Mouse (Mus musculus) kidney, adult 2 months (tissue): Measurements from ENCODE around the gene Acsl3. TPM values are rescaled to one million over a fixed set of nuclear protein-coding genes. Genes with fewer than 3 reads are reported as not detected.

ENCODE experiments used
- DNase-seq: peaks from one replicate; pipeline ENCODE4 v3.0.0; 2021
- H3K27ac ChIP-seq: fragments of 200-500 bp; 2 replicates; pipeline ENCODE4 v1.5.1; 2012; ENCODE audit warnings: low read depth, low read length, control low read depth, inconsistent platforms; ENCODE audit not compliant: insufficient read depth
- H3K27me3 ChIP-seq: fragments of 200-500 bp; replicated peaks from 2 replicates; pipeline ENCODE4 v1.6.1; 2012; ENCODE audit warnings: mild to moderate bottlenecking, moderate library complexity, low read length, inconsistent platforms; ENCODE audit not compliant: control insufficient read depth, insufficient read depth
- H3K36me3 ChIP-seq: fragments of 200-500 bp; 2 replicates; pipeline ENCODE4 v1.6.1; 2012; ENCODE audit warnings: mild to moderate bottlenecking, moderate library complexity, low read length, inconsistent platforms; ENCODE audit not compliant: control insufficient read depth, insufficient read depth
- H3K4me1 ChIP-seq: fragments of 200-500 bp; 2 replicates; pipeline ENCODE4 v1.6.1; 2011; ENCODE audit warnings: low read length; ENCODE audit not compliant: control insufficient read depth, insufficient read depth
- H3K4me3 ChIP-seq: fragments of 200-500 bp; 2 replicates; pipeline ENCODE4 v1.5.1; 2011; ENCODE audit warnings: mild to moderate bottlenecking, low read depth, low read length, control low read depth; ENCODE audit not compliant: insufficient read depth
- CTCF ChIP-seq: fragments of 200-500 bp; conservative IDR thresholded peaks from 2 replicates; pipeline ENCODE4 v1.5.1; 2011; ENCODE audit warnings: low read depth, mild to moderate bottlenecking, control low read depth, low read length, moderate library complexity, mixed read lengths; ENCODE audit not compliant: insufficient read depth, insufficient read length
- POLR2A ChIP-seq: fragments of 200-500 bp; IDR thresholded peaks from one replicate; pipeline ENCODE4 v1.6.1; 2011; ENCODE audit warnings: low read depth, low read length, control low read depth
- WGBS: fragments of 180-500 bp; shearing (Covaris S2); methylation state at CpG from one replicate; pipeline ENCODE4 v1.1.7; 2018; 5-methylcytosine and 5-hydroxymethylcytosine counted together
- polyA plus RNA-seq: library from polyadenylated mRNA; depleted of rRNA; stranded (reverse); fragments of >200 nt; gene quantifications from 2 replicates; pipeline ENCODE4 v1.2.3, GENCODE M21; 2012; rRNA removed

The Acsl3 gene
- 7.3 and 12.9 TPM in 2 replicates for polyA plus RNA-seq

- 1% methylated on average over 104 of the region's 104 CpGs for WGBS
- Histone ChIP-seq H3K36me3 (no peaks in the 10 kb centered on the region), H3K27ac (peak within 1 kb of the TSS; percentile 65), H3K4me1 (peaks cover 17% of the 10 kb centered on the region), H3K27me3 (no peaks in the 10 kb centered on the region), H3K4me3 (peak within 1 kb of the TSS; percentile 93)
- DNase-seq = peak; percentile 99
- no peak for TF ChIP-seq CTCF
- peak; percentile 96 for TF ChIP-seq POLR2A
Observed at GRCm38 (mm10) chr1:78657671-78658440, at the start of gene Acsl3, which contains the start of gene Utp14b. TSS of gene Acsl3 (plus strand) at chr1:78657825. TSS of gene Utp14b (plus strand) at chr1:78658038.

GRCm38 (mm10) chr1:78609134-78609907 is 48.3 kb upstream of the Acsl3 start:
- Histone ChIP-seq H3K4me1 (no peaks in the 10 kb centered on the region), H3K4me3 (no peak overlapping the region), H3K27ac (no peak overlapping the region), H3K27me3 (no peaks in the 10 kb centered on the region), H3K36me3 (no peaks in the 10 kb centered on the region)
- DNase-seq = no peak
- no peak for TF ChIP-seq POLR2A
- no peak for TF ChIP-seq CTCF
- 53% methylated on average over 12 of the region's 12 CpGs for WGBS

DNA sequence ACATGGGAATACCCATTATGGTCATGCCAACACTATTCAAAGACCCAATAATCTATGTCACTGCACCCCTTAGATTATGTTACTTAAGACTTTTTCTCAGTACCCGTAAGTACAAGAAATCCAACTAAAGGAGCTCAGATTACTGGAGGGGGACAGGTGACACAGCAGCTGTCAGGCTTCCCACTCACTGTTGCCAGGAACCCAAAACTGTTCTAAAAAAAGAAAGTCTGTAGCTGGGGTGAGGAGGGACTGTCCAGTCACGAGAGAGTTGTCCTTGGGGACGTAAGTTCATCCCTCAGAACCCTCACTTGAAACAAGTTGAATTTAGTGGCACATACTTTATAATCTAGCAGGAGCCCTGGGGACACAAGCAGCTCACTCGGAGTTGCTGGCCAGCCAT is 46.6 kb upstream of the Acsl3 start:
- H3K27me3 ChIP-seq = no peaks in the 10 kb centered on the region
- no peak overlapping the region for H3K4me3 ChIP-seq
- H3K4me1 ChIP-seq = no peaks in the 10 kb centered on the region
- DNase-seq = no peak
- 61% methylated on average over 4 of the region's 4 CpGs for WGBS
- no peaks in the 10 kb centered on the region for H3K36me3 ChIP-seq
- no peak overlapping the region for H3K27ac ChIP-seq
- TF ChIP-seq POLR2A (no peak), CTCF (no peak)

DNA sequence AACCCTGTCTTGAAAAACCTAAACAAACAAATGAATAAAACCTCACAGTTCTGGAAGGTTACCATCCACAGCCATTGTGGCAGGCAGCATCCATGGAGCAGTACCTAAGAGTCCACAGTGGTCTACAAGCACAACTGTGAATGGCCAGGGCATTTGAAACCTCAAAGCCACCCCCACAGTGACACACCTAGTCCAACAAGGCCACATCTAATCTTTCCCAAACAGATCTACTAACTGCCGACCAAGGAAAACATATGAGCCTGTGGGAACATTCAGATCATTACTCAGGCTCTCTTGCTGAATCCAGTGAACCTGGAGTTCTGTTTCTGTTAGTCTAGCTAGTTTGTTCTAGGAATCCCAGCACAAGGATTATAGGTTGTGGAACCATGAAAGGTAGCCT is 44.7 kb upstream of the Acsl3 start:
- Histone ChIP-seq H3K27ac (no peak overlapping the region), H3K36me3 (no peaks in the 10 kb centered on the region), H3K4me1 (no peaks in the 10 kb centered on the region), H3K27me3 (no peaks in the 10 kb centered on the region), H3K4me3 (no peak overlapping the region)
- DNase-seq = no peak
- no peak for TF ChIP-seq CTCF
- no peak for TF ChIP-seq POLR2A
- WGBS = 82% methylated on average over 1 of the region's 1 CpGs

GRCm38 (mm10) chr1:78624352-78624751 is 33.3 kb upstream of the Acsl3 start:
- no peak overlapping the region for H3K4me3 ChIP-seq
- H3K4me1 ChIP-seq = no peaks in the 10 kb centered on the region
- no peaks in the 10 kb centered on the region for H3K36me3 ChIP-seq
- DNase-seq = no peak
- TF ChIP-seq CTCF = no peak
- TF ChIP-seq POLR2A = no peak
- H3K27me3 ChIP-seq = no peaks in the 10 kb centered on the region
- WGBS = 89% methylated on average over 2 of the region's 2 CpGs
- H3K27ac ChIP-seq = no peak overlapping the region

DNA sequence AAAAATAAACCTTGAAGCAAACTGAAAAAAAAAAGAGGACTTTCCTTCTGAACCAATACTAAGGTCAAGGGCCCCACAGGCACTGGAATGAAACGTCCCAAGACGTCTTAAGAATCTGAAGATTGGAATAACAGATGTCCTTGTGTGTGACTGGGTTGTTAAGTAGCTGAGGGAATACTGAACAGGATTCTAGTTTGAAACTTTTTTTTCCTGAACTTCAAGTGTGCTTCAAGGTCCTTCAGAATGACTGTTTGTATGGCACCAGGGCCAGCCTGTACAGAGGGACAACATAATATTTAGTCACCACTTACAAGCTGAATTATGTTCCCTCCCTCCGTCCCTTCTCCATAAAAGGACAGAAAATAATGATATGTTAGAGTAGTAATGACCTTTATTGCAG is 23.1 kb upstream of the Acsl3 start:
- Histone ChIP-seq H3K27ac (no peak overlapping the region), H3K4me1 (no peaks in the 10 kb centered on the region), H3K36me3 (no peaks in the 10 kb centered on the region), H3K4me3 (no peak overlapping the region), H3K27me3 (no peaks in the 10 kb centered on the region)
- 58% methylated on average over 3 of the region's 3 CpGs for WGBS
- TF ChIP-seq CTCF (no peak), POLR2A (no peak)
- DNase-seq = no peak

DNA sequence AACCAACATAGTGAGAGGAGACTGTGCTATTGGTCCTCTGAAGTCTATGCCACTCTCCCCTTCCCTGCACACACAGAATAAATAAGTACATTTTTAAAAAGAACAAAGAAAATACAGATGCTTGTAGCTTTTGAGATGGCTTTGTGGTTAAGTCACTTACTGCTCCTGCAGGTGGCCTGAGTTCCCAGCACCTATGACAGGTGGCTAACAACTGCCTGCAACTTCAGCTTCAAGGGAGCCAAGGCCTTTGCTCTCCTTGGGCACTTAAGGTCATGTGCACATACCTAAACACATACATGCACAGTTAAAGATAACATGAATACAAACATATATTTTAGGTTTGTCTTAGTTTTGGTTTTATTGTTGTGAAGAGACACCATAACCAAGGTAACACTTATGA is 16.8 kb upstream of the Acsl3 start:
- Histone ChIP-seq H3K36me3 (no peaks in the 10 kb centered on the region), H3K27ac (no peak overlapping the region), H3K4me1 (no peaks in the 10 kb centered on the region), H3K4me3 (no peak overlapping the region), H3K27me3 (no peaks in the 10 kb centered on the region)
- no peak for TF ChIP-seq CTCF
- no peak for TF ChIP-seq POLR2A
- no peak for DNase-seq
